Mouse (Mus musculus) CD4-positive helper T cell, adult 2 months (primary cell): ENCODE measurements at regions not wholly inside any gene's neighbourhood (a gene's known extent, or its start where the extent isn't known, plus 50 kb on each side); places are given as distances from the start of the nearest gene placed in this dataset.

Experiments used
- DNase-seq: peaks from one replicate; pipeline ENCODE4 v3.0.0-alpha.2; 2012; ENCODE audit warnings: low read depth, missing footprints, low spot score

GRCm38 (mm10) chr11:113129192-113129591, 347.2 kb downstream of the Sox9 start:
- DNase-seq = no peak

DNA sequence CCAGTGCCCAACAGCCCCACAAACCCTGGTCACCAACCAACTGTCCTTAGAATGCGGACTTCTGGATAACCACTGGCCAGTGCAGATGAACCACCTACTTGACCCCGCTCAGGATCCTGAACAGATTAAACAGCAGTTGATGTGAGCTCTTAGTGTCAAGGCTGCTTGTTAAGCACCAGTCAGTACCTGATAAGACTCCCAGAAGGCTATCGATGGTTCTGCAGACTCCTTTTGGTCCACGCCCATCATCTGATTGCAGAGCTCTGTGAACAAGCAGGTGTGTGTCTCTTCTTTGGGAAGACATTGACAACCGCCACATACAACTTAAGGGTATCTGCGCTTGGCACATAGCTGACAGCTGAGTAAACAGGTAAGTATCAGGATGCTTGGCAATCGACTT, 348.0 kb downstream of the Sox9 start:
- no peak for DNase-seq

- DNase-seq = no peak
Observed at GRCm38 (mm10) chr11:113132078-113133064, 350.3 kb downstream of the Sox9 start.

GRCm38 (mm10) chr11:113133407-113133806, 351.4 kb downstream of the Sox9 start:
- DNase-seq = no peak

GRCm38 (mm10) chr11:113135261-113135660, 353.2 kb downstream of the Sox9 start:
- DNase-seq = no peak

DNA sequence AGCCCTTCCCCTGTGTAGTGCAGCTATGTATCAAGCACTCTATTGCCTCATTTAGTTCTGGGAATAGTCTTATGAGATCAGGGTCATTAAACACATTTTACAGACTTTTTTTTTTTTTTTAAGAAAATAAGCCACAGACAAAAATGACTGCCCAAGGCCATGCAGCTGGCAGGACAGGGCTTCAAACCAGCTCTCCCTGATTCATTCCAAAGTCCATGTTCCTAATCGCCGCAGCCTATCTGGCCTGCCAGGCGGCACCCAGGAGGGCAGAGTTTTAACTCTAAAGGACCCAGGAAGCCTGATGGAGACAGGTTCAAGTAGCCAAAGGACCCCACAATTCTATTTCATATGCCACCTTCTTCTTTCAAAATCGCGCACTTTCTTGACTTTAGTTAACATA, 356.4 kb downstream of the Sox9 start:
- DNase-seq = no peak

- no peak for DNase-seq
Observed at GRCm38 (mm10) chr11:113140595-113140994, 358.6 kb downstream of the Sox9 start.

DNA sequence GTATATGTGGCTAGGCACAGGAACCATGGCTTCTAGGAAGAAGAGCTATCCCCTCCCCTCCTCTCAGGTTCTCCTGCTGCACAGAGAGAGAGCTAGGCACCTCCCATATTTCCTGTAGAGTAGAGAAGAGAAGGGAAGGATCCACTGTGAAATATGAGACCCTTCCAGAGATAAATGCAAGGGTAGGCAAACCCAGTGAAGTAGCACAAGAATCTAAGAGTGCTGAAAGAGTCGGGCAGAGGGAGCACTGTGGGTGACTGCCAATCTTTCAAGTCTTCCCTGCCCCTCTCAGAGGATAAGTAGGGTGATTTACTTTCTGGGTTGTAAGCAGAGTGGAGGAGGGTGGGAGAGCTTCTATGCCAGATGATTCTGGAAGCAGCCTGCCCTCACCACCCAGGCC, 360.8 kb downstream of the Sox9 start:
- no peak for DNase-seq

DNA sequence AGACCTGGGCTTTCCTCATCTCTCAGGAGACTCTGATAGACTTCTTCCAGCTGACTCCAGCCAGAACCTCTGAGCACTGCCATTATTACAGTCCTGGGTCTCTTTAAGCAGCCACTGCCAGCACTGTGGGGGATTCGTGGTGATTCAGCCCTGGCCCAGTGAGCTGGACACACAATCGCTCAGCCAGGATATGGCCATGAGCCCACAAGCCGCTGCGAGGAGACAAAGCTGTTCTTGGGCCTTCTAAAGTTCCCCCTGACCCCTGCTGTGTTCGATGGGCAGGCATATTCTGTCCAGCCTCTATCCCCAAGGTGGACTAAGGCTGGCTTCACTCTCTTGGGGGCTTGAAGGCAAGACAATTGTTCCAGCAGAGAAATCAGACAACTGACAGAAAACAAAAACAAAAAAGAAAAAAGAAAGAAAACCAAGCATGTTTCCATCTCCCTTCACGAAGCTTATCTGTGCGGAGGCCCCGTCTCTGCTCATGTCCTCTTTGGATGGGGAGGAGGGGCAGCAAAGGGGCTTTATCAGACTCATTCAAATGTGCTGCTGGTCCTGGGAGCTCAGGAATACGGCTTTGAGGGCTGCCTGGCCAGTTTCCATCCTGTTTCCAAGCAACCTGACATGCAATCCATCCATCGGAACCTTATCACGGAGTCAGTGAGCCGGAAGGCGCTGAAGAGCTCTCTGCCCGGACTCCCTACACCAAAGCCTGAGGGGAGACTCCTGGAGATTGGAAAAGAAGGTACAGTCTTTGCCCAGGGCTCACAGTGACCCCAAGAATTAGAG, 362.0 kb downstream of the Sox9 start:
- DNase-seq = no peak

- DNase-seq = no peak
Observed at GRCm38 (mm10) chr11:113145721-113146120, 363.7 kb downstream of the Sox9 start.

- no peak for DNase-seq
Observed at GRCm38 (mm10) chr11:113146762-113147161, 364.7 kb downstream of the Sox9 start.

DNA sequence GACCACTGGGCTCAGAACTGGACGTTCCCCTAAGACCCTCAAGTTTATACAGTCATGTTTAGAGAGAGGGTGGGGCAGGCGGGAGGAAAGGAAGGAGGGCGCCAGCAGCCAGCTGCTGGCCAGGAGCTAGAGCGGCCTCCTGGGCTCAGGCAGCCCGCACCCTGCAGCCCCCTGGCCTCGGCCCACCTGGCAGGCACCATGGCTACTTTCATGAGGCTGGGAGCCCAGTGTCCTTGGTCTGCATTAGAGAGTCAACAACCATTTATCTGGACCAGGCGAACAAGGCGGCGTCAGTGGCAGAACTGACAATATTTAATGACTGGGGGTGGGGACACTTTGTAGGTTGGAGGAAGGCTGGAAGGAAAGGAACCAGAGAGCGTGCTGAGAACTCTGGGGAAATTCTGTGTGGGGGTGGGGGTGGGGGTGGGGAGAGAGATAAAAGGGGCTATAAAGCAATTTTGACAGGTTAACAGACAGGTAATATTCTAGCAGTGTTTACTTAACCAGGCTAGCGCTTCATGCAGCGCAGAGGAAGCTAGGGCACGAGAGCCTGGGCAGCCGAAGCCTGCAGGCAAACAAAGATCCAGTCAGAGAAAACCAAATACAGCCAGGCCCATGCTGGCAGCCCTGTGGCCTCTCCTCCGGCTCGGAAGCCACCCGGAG, 365.6 kb downstream of the Sox9 start:
- no peak for DNase-seq

DNA sequence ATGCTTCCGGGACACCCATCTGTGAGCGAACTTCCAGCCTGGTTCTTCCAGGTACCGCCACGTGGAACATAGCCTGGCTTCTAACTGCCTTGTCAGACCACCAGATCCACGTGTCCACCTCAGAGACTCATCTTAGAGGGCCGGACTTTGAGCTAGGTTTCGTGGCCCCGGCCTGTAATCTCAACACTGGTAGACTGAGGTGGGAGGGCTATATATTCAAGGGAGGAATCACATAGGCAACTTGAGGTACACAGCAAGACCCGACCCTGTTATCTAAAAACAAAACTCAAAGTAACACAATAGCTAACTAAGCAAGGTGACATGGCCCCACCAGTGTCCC, 366.1 kb downstream of the Sox9 start:
- no peak for DNase-seq

DNA sequence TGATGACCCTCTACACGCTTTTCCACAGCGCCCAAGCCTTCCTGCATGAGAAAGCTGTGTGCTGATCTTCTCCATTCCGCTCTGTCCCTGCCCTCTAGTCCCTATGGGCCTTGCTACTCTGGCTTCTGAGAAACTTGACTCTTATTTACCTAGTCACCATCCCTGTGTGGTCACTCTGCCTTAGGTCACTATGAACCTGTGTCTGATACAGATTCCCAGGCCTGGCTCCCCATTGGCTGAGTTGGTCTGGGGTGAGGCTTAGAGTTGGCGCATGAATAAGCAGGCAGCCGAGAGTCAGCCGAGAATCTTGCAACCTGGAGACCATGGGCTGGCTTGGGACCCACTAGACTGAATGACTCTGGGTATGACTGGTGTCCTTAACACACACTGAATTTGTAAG, 373.5 kb downstream of the Sox9 start:
- DNase-seq = no peak

GRCm38 (mm10) chr11:113163941-113164340, 381.9 kb downstream of the Sox9 start:
- no peak for DNase-seq

- no peak for DNase-seq
Observed at GRCm38 (mm10) chr11:113164510-113164909, 382.5 kb downstream of the Sox9 start.

- DNase-seq = no peak
Observed at GRCm38 (mm10) chr11:113165069-113165795, 383.2 kb downstream of the Sox9 start.

- no peak for DNase-seq
Observed at GRCm38 (mm10) chr11:113166517-113166916, 384.5 kb downstream of the Sox9 start.

DNA sequence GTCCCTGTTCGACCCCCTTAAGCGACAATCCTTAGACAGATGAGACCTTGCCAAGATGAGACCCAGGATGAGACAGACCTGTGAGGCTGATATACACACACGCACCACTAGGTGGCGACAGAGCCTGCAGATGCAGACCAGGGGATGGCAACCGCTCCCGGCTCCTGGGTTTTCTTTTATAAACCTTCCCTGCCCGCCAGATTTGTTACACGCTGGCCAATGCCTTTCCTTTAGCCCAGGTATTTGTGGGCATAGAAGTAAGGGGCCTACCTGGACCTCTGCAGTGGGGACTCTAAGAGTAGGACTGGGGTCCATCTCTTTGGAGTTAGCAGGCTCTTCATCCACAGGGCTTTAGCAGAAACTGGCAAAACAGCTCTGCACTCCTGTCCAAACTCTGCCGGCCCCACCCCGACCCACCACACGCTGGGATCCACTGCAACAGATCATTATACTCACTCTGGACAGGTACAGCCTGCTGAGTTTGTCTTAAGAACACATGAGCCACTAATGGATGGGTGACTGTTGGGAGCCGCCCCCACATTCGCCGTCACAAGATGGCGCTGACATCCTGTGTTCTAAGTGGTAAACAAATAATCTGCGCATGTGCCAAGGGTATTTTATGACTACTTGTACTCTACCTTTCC, 390.6 kb downstream of the Sox9 start:
- DNase-seq = peak; percentile 88

- DNase-seq = peak; percentile 69
Observed at GRCm38 (mm10) chr11:113173317-113173716, 391.3 kb downstream of the Sox9 start.

DNA sequence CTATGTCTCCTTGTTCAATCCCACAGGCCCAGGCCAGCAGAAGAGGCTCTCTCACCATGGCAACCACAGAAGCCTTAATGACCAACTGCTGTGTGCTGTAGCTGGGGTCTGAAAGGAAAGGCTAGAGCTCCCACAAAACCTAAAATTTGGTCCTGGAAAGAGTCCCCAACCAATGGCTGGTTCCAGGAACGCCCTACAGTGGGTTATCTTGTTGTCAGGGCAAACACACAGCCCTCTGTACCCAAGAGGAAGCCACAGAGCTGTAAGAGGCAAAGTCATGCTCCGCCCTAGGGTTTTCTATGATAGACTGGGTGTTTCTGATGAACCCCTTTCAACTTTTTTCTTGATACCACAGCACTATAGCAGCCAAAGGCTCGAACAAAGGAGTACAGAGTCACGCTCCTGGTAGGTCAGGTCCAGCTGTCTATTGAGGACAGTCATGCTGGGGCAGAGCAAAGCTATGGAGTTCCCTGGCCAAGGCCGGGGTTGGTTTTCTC, 392.0 kb downstream of the Sox9 start:
- peak; percentile 91 for DNase-seq
